Mouse (Mus musculus) midbrain, embryonic 16.5 days (tissue): ENCODE results near the gene Hbb-bh1. TPM values are rescaled to one million over a fixed set of nuclear protein-coding genes. Genes with fewer than 3 reads are reported as not detected.
"Not testable (repeated sequence)": the region's sequence is repeated elsewhere in the genome, so short reads cannot be mapped to it uniquely, and the experiment has no call there.

Experiments
- ATAC-seq: fragments of 200-750 bp; cut with Nextera tagmentation; 2 replicates; pipeline ENCODE4 v1.8.0; 2017; ENCODE audit warnings: moderate TSS enrichment
- H3K27ac ChIP-seq: fragments of 300-500 bp; sonication (generic); 2 replicates; pipeline ENCODE4 v1.5.1; 2014; ENCODE audit warnings: mild to moderate bottlenecking, low read length, mixed read lengths
- H3K27me3 ChIP-seq: fragments of 300-500 bp; sonication (generic); 2 replicates; pipeline ENCODE4 v1.6.1; 2014; ENCODE audit warnings: low read depth, low read length, mixed read lengths; ENCODE audit not compliant: control insufficient read depth, insufficient read depth
- H3K36me3 ChIP-seq: fragments of 300-500 bp; sonication (generic); 2 replicates; pipeline ENCODE4 v1.6.1; 2014; ENCODE audit warnings: mild to moderate bottlenecking, low read length, moderate library complexity, mixed read lengths; ENCODE audit not compliant: control insufficient read depth, insufficient read depth
- H3K4me1 ChIP-seq: fragments of 300-500 bp; sonication (generic); 2 replicates; pipeline ENCODE4 v1.6.1; 2014; ENCODE audit warnings: mild to moderate bottlenecking, low read length, mixed read lengths; ENCODE audit not compliant: control insufficient read depth, insufficient read depth
- H3K4me2 ChIP-seq: fragments of 300-500 bp; sonication (generic); 2 replicates; pipeline ENCODE4 v1.6.1; 2014; ENCODE audit warnings: mild to moderate bottlenecking, low read length, mixed read lengths
- H3K4me3 ChIP-seq: fragments of 300-500 bp; sonication (generic); 2 replicates; pipeline ENCODE4 v1.5.1; 2014; ENCODE audit warnings: low read depth, mild to moderate bottlenecking, low read length, moderate library complexity, mixed read lengths
- H3K9ac ChIP-seq: fragments of 300-500 bp; sonication (generic); 2 replicates; pipeline ENCODE4 v1.6.1; 2014; ENCODE audit warnings: low read depth, low read length, mixed read lengths
- H3K9me3 ChIP-seq: fragments of 300-500 bp; sonication (generic); replicated peaks from 2 replicates; pipeline ENCODE4 v1.6.1; 2014; ENCODE audit warnings: mild to moderate bottlenecking, low read length, mixed read lengths; ENCODE audit not compliant: control insufficient read depth, poor library complexity, severe bottlenecking
- WGBS: fragments of 180-500 bp; shearing (Covaris S2); extraction: QIAGEN DNeasy Blood & Tissue Kit; methylation state at CpG from one replicate; pipeline ENCODE4 v1.1.7; 2014; 5-methylcytosine and 5-hydroxymethylcytosine counted together
- polyA plus RNA-seq: library from polyadenylated mRNA; unstranded; fragments of >200 nt; fragmentation: Nextera tagmentation; extraction: Ambion mirVana; gene quantifications from 2 replicates; pipeline ENCODE4 v1.2.1, GENCODE M21; 2015

The Hbb-bh1 gene
- polyA plus RNA-seq, 1 experiment from 2014 or later, result not detected

GRCm38 (mm10) chr7:103824597-103824996 is 18.4 kb downstream of the Hbb-bh1 start:
- no peak for ATAC-seq
- 94% methylated on average over 2 of the region's 2 CpGs for WGBS
- Histone ChIP-seq H3K27me3 (no peaks in the 10 kb centered on the region), H3K4me1 (no peaks in the 10 kb centered on the region), H3K9ac (no peak overlapping the region), H3K4me2 (no peak overlapping the region), H3K9me3 (no peaks in the 10 kb centered on the region), H3K27ac (no peak overlapping the region), H3K36me3 (no peaks in the 10 kb centered on the region), H3K4me3 (no peak overlapping the region)

GRCm38 (mm10) chr7:103815085-103815484 is 27.9 kb downstream of the Hbb-bh1 start:
- not testable (repeated sequence) for H3K27ac ChIP-seq, H3K4me1 ChIP-seq, H3K27me3 ChIP-seq, H3K4me3 ChIP-seq, ATAC-seq, H3K9me3 ChIP-seq, H3K9ac ChIP-seq, H3K36me3 ChIP-seq, H3K4me2 ChIP-seq
- 100% methylated on average over 1 of the region's 2 CpGs for WGBS

- H3K36me3 ChIP-seq, result no peaks in the 10 kb centered on the region
- no peak for ATAC-seq
- H3K4me3 ChIP-seq, result no peak within 1 kb of the TSS
- H3K9ac ChIP-seq, result no peak within 1 kb of the TSS
- WGBS, result 95% methylated on average over 3 of the region's 3 CpGs
- no peak within 1 kb of the TSS for H3K4me2 ChIP-seq
- no peaks in the 10 kb centered on the region for H3K27me3 ChIP-seq
- no peaks in the 10 kb centered on the region for H3K4me1 ChIP-seq
- no peak within 1 kb of the TSS for H3K27ac ChIP-seq
- H3K9me3 ChIP-seq, result no peaks in the 10 kb centered on the region
Observed at GRCm38 (mm10) chr7:103813766-103814165, 29.2 kb downstream of the Hbb-bh1 start, which contains the start of gene Hbb-bt. Hbb-bt (minus strand) TSS chr7:103813996.

GRCm38 (mm10) chr7:103813152-103813551 is 29.8 kb downstream of the Hbb-bh1 start:
- ATAC-seq, H3K27ac ChIP-seq, H3K27me3 ChIP-seq, H3K9ac ChIP-seq, H3K4me2 ChIP-seq, H3K9me3 ChIP-seq, H3K36me3 ChIP-seq, H3K4me1 ChIP-seq, H3K4me3 ChIP-seq: not testable (repeated sequence)
- WGBS, result no CpG with 5 or more reads among the region's 3 CpGs

GRCm38 (mm10) chr7:103812174-103812573 is 30.8 kb downstream of the Hbb-bh1 start:
- Histone ChIP-seq H3K4me3 (no peak overlapping the region), H3K9ac (no peak overlapping the region)
- no peak for ATAC-seq

GRCm38 (mm10) chr7:103811223-103811845 is 31.6 kb downstream of the Hbb-bh1 start:
- H3K27me3 ChIP-seq, result no peaks in the 10 kb centered on the region
- ATAC-seq, result no peak

More at GRCm38 (mm10) chr7:103812174-103812573, 30.8 kb downstream of the Hbb-bh1 start:
- Histone ChIP-seq H3K4me2 (no peak overlapping the region), H3K27me3 (no peaks in the 10 kb centered on the region), H3K27ac (no peak overlapping the region), H3K4me1 (no peaks in the 10 kb centered on the region), H3K36me3 (no peaks in the 10 kb centered on the region), H3K9me3 (no peaks in the 10 kb centered on the region)
- WGBS, result 76% methylated on average over 1 of the region's 1 CpGs

GRCm38 (mm10) chr7:103810746-103811145 is 32.2 kb downstream of the Hbb-bh1 start:
- Histone ChIP-seq H3K4me1 (no peaks in the 10 kb centered on the region), H3K9ac (no peak overlapping the region), H3K27ac (no peak overlapping the region), H3K9me3 (no peaks in the 10 kb centered on the region), H3K36me3 (no peaks in the 10 kb centered on the region), H3K4me3 (no peak overlapping the region), H3K27me3 (no peaks in the 10 kb centered on the region), H3K4me2 (no peak overlapping the region)
- WGBS, result 86% methylated on average over 3 of the region's 3 CpGs
- no peak for ATAC-seq

More at GRCm38 (mm10) chr7:103811223-103811845, 31.6 kb downstream of the Hbb-bh1 start:
- Histone ChIP-seq H3K27ac (no peak overlapping the region), H3K9me3 (no peaks in the 10 kb centered on the region), H3K36me3 (no peaks in the 10 kb centered on the region), H3K4me1 (no peaks in the 10 kb centered on the region), H3K4me3 (no peak overlapping the region), H3K4me2 (no peak overlapping the region), H3K9ac (no peak overlapping the region)
- WGBS, result 97% methylated on average over 1 of the region's 1 CpGs

GRCm38 (mm10) chr7:103810296-103810695 is 32.7 kb downstream of the Hbb-bh1 start:
- Histone ChIP-seq H3K4me2 (no peak overlapping the region), H3K4me3 (no peak overlapping the region), H3K36me3 (no peaks in the 10 kb centered on the region), H3K9ac (no peak overlapping the region), H3K27ac (no peak overlapping the region), H3K27me3 (no peaks in the 10 kb centered on the region), H3K4me1 (no peaks in the 10 kb centered on the region), H3K9me3 (no peaks in the 10 kb centered on the region)
- 94% methylated on average over 1 of the region's 1 CpGs for WGBS
- no peak for ATAC-seq

- Histone ChIP-seq H3K9ac (no peak overlapping the region), H3K4me3 (no peak overlapping the region), H3K27ac (no peak overlapping the region), H3K4me1 (no peaks in the 10 kb centered on the region), H3K27me3 (no peaks in the 10 kb centered on the region), H3K36me3 (no peaks in the 10 kb centered on the region), H3K4me2 (no peak overlapping the region), H3K9me3 (no peaks in the 10 kb centered on the region)
- no peak for ATAC-seq
- WGBS, result 84% methylated on average over 1 of the region's 1 CpGs
Observed at GRCm38 (mm10) chr7:103809801-103810155, 33.2 kb downstream of the Hbb-bh1 start.
